Mouse (Mus musculus) stomach, postnatal 0 days (tissue): ENCODE results near the gene Hyal2.

Experiments used
- CTCF ChIP-seq: IDR thresholded peaks from 2 replicates; pipeline ENCODE4 v1.5.1; 2016; ENCODE audit warnings: antibody characterized with exemption, low read depth, mild to moderate bottlenecking, moderate library complexity
- EP300 ChIP-seq: optimal IDR thresholded peaks from 2 replicates; pipeline ENCODE3; 2016; ENCODE audit warnings: antibody characterized with exemption

DNA sequence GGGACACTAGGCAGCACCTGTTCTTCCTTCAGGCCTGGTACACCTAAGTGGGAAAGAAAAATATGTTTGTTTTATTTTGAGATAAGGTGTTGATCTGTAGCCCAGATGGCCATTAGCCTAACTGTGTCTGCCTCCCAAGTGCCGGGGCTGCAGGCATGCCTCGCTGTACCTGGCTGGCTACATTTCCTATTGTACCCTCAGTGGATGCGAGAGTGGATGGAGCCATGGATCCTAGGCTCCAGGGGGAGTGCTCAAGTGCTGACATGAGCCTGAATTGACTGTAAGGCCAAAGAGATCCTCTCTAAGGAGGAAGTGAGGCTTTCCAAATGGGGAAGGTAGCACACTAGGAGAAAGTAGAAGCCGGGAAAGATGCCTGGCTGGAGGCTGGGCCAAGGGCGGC lies 19.8 kb upstream of the Hyal2 start:
- TF ChIP-seq CTCF (no peak), EP300 (no peak)
